Mouse (Mus musculus) left cerebral cortex, adult 18-20 months (tissue): ENCODE results near the gene 4921539E11Rik. TPM values are rescaled to one million over a fixed set of nuclear protein-coding genes. Genes with fewer than 3 reads are reported as not detected.

ENCODE experiments used
- DNase-seq, 2 experiments: peaks; one replicate each; pipeline ENCODE4 v3.0.0; 2021 to 2022; ENCODE audit warnings: low spot score in 2 of 2, mixed read lengths in 1 of 2
- long read RNA-seq, 2 experiments: library from polyadenylated mRNA; stranded (forward); transcript quantifications; one replicate each; pipeline ENCODE4 v2.0.0; 2021
- total RNA-seq, 2 experiments: library from RNA; stranded (reverse); gene quantifications; 2 replicates each; pipeline ENCODE4 v1.2.3; 2021

4921539E11Rik gene
- not detected for total RNA-seq
- long read RNA-seq, experiment 1: 0 reads
- long read RNA-seq, experiment 2, partial matches to known transcripts: 0 of 1 reads
- long read RNA-seq, experiment 2, other reads (novel, unspliced or antisense): 1 of 1 reads

- no peak for DNase-seq
Observed at GRCm38 (mm10) chr4:103290763-103291162, at the start of gene 4921539E11Rik. Gene 4921539E11Rik, minus strand, starts transcription at chr4:103290863.

GRCm38 (mm10) chr4:103335134-103335533 lies 44.5 kb upstream of the 4921539E11Rik start:
- DNase-seq: no peak

DNA sequence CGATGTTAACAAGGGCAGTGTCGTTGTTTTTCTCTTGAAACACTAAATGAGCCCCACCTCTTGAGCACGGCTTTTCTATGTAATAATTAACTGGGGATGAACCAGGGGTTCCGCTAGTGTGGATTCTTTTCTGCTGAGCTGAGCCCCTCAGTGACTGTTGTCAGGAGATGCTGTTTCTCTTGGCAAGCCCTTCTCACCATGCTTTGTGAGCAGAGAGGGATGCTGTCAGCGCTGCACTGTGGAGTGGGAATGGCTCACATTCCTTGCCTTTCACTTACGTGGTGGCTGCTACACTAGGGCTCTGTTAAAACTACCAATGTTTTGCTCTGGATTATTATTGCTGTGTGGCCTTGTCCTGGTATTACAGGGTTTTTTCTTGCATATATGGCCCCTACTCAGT lies 38.7 kb upstream of the 4921539E11Rik start:
- DNase-seq: no peak

DNA sequence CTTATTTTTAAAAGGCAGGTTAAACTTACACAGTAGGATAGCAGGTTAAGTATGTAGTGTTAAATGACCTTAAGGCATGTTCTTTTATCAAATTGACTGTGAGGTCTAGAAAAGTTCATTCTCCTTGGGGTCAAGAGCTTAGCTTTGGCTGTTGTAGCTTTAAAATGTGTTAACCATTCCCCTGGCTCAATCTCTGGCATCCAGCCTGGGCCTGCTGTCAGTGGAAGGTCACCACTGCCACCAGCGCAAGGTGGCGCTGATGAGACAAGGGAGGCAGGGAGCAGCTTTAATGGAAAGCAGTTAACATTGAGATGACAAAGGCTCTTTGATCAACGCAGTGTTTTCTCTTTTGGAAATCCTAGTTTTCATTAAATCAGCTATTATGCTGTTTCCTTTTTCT lies 36.3 kb upstream of the 4921539E11Rik start:
- no peak for DNase-seq

GRCm38 (mm10) chr4:103324688-103325451 lies 34.2 kb upstream of the 4921539E11Rik start:
- DNase-seq: no peak

DNA sequence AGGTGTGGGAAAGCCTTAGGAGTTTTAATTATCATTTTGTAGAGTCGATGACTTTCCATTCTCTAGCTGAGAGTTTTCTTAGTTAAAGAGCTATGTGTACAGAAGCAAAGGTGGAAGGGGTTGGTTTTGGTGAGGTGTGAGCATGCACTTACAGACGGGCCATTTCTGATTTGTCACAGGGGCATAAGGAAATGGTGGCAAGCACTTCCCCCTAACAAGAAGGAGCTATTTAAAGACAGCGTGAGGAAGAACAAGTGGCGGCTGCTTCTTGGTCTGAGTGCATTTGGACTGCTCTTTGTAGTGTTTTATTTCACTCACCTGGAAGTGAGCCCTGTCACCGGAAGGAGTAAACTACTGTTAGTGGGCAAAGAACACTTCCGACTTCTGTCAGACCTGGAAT lies 30.8 kb upstream of the 4921539E11Rik start:
- DNase-seq: no peak

DNA sequence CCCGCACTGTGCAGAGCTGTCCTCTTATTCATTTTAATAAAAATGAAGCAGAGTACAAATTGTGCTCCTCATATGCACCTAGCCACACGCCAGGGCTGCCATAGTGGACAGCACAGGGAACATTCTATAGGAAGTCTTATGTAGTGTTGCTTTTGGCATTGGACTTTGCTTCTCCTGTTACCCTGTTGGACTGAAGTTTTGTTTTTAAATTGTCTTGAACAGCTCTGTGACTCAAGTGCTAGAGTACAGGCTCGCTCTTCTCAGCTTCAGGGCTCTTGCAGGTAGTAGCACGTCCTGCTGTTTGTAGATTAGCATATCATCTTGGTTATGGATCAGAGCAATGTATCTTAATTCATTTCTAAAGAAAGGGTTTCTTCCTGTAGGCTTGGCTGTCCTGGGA lies 25.2 kb upstream of the 4921539E11Rik start:
- DNase-seq: no peak

- DNase-seq: no peak
Observed at GRCm38 (mm10) chr4:103314526-103314910, 23.9 kb upstream of the 4921539E11Rik start.

DNA sequence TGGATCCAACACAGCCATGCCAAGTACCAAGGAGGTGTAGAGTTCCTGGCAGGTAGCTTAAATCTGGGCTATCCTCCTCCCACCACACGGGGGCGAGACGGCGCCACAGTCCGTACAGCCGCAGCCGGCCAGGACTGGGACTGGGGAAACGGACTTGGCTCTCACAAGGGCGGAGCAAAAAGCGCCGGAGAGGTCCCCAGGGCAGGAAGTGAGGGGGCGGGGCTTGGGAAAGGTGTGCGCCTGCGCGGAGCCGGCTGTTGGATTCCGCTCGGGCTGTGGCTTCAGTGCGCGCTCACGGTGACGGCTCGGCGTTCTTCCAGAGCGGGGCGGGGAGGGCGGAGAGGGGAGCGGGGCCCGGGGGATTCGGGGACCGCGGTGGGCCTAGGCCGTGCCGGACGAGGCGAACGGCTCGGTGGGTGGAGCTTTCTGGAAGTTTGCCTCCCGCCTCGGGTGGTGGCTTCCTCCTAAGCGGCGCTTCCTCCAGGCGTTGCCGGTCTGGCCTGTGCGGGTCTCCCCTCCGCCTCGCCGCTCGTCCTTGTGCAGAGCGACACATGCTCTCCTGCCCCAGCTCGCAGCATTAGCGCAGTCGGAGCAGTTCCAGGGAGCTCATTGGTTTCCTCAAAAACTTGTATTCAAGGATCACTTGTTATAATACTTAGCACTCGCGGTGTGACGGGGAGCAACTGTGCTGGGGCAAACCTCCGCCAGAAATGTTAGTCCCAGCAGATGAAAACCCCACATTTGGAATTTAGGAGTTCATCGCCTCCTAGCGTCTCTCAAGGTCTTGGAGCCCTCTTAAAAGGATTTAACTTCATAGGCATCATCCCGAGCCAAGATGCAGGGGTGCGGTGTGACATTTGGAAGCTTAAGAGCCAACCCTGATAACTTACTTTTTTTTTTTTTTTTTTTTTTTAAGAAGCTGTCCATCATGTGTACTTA lies 23.2 kb upstream of the 4921539E11Rik start, which contains the start of gene Oma1:
Oma1 (plus strand) TSS at position 226 of the 939 bp plus-strand sequence.
- DNase-seq: peak; percentile 96 to 98

DNA sequence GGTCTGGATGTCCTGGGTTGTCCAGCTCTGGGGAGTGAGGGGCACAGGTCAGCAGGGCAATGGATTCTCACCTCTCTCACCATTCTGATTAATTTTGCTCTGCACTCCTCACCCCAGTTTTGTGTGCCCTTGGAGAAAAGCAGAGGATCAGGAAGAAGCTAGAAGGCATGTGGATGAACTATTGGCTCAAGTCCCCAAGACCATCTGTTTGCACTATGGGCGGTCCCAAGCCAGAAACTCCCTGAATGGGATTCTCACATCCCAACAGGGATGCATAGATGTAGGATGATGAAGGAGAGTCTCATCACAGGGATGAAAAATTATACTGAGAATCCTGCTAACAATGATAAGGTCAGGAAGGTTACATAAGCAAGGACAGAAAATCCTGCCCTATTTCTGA lies 13.2 kb upstream of the 4921539E11Rik start:
- no peak for DNase-seq

- DNase-seq: peak; percentile 20 to 27
Observed at GRCm38 (mm10) chr4:103299342-103299741, 8.7 kb upstream of the 4921539E11Rik start.

GRCm38 (mm10) chr4:103288342-103288741 lies 2.3 kb downstream of the 4921539E11Rik start:
- DNase-seq: peak in 1 of 2 experiments; percentile 2

DNA sequence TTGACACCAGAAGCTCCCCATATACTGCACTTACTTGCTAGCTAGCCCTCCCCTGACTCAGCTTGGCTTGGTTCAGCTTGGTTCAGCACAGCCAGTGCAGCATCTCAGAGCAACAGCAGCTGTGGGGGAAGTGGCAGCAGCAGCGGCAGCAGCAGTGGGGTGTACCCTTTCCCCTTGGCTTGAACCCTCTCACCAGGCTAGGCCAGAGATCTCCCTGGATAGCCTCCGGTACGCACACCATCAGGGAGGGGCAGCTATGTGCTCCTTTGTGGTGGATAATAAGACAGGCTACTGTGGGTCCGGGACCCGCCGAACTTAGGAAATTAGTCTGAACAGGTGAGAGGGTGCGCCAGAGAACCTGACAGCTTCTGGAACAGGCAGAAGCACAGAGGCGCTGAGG lies 17.6 kb downstream of the 4921539E11Rik start:
- no peak for DNase-seq

DNA sequence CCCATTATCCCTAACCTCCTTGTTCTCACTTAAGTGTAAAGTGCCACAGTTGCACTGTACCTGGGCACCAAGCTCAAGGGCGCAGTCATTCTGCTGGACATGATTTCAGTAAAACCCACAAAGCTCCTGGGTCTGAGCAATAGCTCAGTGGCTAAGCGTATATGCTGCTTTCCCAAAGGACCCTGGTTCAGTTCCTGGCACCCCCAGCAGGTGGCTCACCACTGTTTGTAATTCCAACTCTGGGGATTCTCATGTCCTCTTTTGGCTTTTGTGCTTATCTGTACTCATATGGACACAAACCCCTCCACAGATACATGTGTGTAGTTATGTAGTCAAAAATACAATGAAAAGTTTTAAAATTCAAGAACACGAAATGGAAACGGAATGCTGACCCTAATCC lies 21.3 kb downstream of the 4921539E11Rik start:
- DNase-seq: no peak

DNA sequence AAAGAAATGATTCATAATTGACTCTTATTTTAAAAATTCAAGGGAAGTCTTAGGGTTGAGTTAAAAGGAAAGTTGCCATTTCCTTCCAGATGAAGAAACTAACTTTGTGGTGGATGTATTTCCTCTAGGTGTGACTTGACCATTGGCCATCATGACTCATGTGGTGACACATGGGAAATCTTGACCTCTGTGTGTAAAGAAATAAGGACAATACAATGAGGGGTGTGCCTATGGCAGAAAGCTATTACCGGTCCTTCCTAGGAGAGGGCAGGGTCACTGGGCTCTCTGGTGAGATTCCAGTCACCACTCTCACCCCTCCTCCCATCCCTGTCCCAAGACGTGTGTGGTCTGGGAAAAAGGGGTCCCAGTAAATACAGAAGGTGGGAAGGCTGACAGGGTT lies 25.5 kb downstream of the 4921539E11Rik start:
- DNase-seq: no peak

GRCm38 (mm10) chr4:103263812-103264396 lies 26.8 kb downstream of the 4921539E11Rik start:
- no peak for DNase-seq

GRCm38 (mm10) chr4:103263378-103263777 lies 27.3 kb downstream of the 4921539E11Rik start:
- no peak for DNase-seq

DNA sequence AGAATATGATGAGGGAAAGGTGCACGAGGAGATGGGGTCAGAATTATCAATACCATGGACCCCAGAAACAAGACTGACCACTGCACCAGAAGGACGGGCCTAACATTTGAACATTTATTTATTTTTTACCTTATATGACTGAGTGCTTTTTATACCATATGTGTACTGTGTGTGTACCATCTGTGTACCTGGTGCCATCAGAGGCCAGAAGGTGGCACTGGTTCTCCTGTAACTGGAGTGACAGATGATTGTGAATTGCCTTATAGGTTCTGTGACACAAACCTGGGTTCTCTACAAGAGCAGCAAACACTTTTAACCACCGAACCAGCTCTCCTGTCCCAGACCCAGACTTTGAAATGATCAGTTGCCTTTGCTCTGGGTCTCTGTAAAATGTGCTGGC lies 31.8 kb downstream of the 4921539E11Rik start:
- DNase-seq: no peak

- DNase-seq: no peak
Observed at GRCm38 (mm10) chr4:103253846-103254245, 36.8 kb downstream of the 4921539E11Rik start.

GRCm38 (mm10) chr4:103249436-103250085 lies 41.1 kb downstream of the 4921539E11Rik start:
- DNase-seq: no peak

DNA sequence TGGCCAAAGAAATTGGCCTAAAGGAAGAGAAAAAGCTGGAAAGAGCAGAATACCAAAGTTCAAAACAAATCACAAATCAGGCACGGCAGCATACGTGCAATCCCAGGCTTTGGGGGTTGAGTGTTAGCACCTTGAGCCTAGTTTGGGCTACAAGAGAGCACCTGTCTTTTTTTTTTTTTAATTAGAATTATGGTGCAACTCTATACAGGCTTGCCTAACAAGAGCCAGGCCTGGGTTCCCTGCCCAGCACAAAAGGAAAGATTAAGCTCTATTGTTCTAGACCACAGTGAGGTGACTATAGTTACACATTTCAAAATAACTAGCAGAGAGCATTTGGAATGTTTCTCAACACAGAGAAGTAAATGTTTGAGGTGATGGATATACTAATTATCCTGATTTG lies 42.9 kb downstream of the 4921539E11Rik start:
- DNase-seq: no peak
